Mouse (Mus musculus) megakaryocyte, embryonic 14.5 days (primary cell): ENCODE measurements at regions not wholly inside any gene's neighbourhood (a gene's known extent, or its start where the extent isn't known, plus 50 kb on each side); places are given as distances from the start of the nearest gene placed in this dataset.

Source experiments
- FLI1 ChIP-seq: IDR thresholded peaks from 2 replicates; pipeline ENCODE4 v1.6.1; 2012; ENCODE audit warnings: low read length, inconsistent platforms, mixed read lengths
- GATA1 ChIP-seq: IDR thresholded peaks from 3 replicates; pipeline ENCODE4 v1.6.1; 2012; ENCODE audit warnings: mixed read lengths, low read length, inconsistent platforms, borderline replicate concordance

DNA sequence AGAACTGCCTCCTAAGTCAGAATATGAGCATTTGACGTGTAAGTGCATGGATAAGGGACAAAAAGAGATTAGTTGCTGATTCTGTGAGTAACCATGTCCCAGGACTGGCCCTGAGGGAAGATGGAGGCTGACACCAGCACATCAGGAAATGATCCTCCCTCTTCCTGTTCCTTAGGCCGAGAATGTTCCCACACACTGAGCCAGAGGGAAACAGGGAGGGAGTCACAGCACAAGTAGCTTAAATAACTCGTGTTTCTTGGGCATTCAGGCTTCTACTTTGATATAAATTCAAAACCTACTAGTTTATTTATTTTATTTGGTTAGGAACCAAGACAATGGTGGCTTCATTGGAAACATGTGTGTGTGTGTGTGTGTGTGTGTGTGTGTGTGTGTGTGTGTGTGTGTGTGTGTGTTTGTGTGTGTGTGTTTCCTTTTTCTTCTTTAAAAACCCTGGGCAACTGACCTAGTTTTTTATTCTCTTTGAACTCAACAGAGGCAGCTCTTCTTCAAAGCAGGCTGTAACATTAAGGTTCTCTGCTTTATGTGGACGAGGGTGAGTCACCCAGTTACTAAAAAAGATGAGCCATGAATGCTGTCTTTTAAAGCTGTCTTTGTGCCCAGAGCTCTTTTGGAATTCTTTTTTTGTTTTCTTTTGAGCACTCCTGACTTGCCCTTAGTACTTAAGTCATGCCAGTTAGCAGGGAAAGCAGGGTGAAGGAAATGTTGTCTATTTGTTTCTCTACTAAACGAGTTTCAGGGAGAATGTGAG, 730.4 kb upstream of the Fam160b2 start:
- TF ChIP-seq GATA1 (no peak), FLI1 (no peak)
